Mouse (Mus musculus) limb, embryonic 10.5 days (tissue): ENCODE data around the gene Bri3. TPM values are rescaled to one million over a fixed set of nuclear protein-coding genes. Genes with fewer than 3 reads are reported as not detected.

ENCODE experiments used
- polyA plus RNA-seq: library from polyadenylated mRNA; unstranded; fragments of >200 nt; fragmentation: Nextera tagmentation; extraction: Ambion mirVana; gene quantifications from 2 replicates; pipeline ENCODE4 v1.2.1, GENCODE M21; 2016

Gene Bri3
- polyA plus RNA-seq, 1 experiment from 2014 or later, result 122 TPM

Other genes starting within 250 kb of the Bri3 start
- gene Ccz1, start 229.6 kb upstream of the Bri3 start, polyA plus RNA-seq, result 98.8 and 99.4 TPM in 2 replicates
- not detected in 2 replicates for gene Ocm, start 217.8 kb upstream of the Bri3 start, polyA plus RNA-seq
- gene Lmtk2, start 144.0 kb upstream of the Bri3 start, polyA plus RNA-seq, result 5.7 and 5.9 TPM in 2 replicates
- 0.11 and 0.18 TPM in 2 replicates for gene Bhlha15, start 54.2 kb upstream of the Bri3 start, polyA plus RNA-seq
- gene Tecpr1, start 20.8 kb upstream of the Bri3 start, polyA plus RNA-seq, result 15.1 and 21.0 TPM in 2 replicates
- 5.4 and 5.5 TPM in 2 replicates for gene Baiap2l1, start 113.7 kb downstream of the Bri3 start, polyA plus RNA-seq